Mouse (Mus musculus) gastrocnemius, postnatal 25 days (tissue): ENCODE measurements at regions not wholly inside any gene's neighbourhood (a gene's known extent, or its start where the extent isn't known, plus 50 kb on each side); places are given as distances from the start of the nearest gene placed in this dataset.

ENCODE experiments used
- DNase-seq: peaks from one replicate; pipeline ENCODE4 v3.0.0; 2022

DNA sequence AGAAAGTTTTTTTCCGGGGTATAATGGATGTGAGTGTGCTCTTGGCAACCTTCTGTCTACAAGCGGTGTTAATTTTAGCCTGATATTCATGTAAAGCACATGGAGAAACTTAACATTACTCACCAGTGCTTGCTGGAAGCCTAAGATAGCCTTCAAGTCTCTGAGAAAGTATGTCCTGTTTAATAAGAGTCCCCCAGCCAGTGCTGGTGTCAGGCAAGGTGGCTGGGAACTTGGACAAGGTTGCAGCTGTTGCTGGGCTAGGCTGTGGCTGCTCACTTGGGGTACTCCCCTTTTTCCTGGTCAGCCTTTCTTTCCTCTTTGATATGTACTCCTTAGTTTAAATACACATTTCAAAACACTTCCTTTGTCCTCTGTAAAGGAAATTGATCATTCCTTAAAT, 194.9 kb upstream of the Cited2 start:
- DNase-seq, result peak; percentile 24

DNA sequence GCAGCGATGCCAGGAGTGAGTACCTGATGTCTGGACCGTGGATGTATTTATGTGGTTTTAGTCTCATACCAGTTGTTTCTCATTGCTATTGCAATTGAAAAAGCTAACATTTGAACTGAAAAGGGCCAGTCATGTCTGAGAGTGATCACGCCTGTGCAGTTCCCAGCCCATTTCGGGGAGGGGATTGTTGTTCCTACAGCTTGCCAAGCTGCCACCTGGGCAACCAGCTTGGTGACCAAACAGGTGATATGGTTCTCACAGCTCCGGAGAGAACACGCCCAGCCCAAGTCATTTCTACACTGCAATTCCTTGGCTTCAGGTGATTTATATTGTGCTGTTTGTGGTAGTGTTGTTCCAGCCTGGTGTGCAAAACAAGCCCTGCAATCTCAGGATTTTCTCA, 194.2 kb upstream of the Cited2 start:
- DNase-seq, result no peak

DNA sequence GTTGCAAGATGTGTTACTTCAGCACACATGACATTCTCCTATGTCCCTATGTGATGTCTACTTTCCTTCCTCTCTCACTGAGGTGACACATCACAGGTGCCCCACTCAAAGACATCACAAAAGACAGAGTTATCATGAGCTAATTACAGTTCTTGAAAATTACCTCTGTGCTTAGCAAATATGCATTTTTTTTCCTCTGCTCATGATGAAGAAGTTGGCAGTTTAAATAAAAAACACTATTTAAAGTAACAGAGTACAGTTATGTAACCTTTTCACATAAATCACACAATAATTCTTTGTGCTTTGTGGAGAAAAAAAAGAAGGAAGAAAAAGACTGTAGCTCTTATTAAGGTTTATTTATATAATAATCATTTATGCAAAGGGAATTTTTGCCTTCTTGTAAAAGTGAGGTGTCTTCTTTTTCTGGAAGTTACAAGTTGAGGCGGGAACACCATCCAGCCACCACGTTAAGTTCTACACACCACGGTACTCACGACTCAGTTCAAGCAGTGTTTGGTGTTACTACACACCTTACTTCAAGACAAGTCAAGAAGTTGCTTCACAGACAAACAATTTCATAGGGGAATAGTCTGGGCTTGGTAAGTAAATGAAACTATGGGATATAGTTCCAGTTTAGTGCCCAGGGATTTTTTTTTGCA, 193.0 kb upstream of the Cited2 start:
- DNase-seq, result no peak

DNA sequence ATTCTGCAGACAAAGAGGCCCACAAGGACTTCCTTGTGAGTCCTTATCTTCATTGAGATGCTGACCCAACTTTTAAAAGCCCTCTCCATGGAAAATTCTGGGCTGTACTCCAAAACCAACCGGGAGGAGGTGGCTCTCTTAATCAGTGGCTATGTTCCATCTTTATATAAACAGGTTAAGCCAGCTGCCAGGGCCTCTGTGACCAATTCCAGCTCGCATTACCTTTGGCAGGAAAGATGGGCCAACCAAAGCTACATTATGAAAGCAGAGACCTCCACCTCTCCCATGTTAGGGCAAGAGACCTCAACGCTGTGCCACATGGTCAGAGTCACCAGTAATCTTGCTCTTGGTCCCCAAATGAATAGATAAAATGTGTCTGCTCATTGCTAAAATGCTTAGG, 192.0 kb upstream of the Cited2 start:
- DNase-seq, result no peak

DNA sequence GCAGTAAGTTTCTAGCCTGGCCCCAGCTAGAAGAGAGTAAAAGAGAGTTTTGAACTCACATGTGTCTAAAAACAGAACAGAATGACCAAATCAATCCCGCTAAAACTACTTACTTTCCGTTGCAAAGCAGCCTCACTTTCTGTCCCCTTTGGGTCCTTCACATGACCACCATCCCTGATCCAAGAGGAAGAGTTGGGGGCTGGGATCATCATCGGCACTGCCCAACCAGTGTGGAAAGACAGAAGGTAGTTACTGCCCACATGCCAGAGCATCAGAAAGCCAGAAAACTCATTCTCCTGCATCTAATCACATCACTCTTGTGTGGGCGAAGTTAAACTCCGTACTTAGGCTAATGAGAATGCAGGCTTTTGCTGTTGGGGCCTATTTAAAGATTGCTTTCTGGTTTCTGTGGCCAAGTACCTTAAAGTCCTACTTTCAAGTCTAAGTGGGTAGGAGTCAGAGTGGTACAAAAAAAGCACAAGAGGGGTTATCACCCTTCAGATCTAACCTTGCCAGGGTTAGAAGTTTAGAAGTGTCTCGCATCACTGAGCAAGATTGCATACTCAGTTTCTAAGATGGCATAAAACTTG, 184.0 kb upstream of the Cited2 start:
- no peak for DNase-seq

DNA sequence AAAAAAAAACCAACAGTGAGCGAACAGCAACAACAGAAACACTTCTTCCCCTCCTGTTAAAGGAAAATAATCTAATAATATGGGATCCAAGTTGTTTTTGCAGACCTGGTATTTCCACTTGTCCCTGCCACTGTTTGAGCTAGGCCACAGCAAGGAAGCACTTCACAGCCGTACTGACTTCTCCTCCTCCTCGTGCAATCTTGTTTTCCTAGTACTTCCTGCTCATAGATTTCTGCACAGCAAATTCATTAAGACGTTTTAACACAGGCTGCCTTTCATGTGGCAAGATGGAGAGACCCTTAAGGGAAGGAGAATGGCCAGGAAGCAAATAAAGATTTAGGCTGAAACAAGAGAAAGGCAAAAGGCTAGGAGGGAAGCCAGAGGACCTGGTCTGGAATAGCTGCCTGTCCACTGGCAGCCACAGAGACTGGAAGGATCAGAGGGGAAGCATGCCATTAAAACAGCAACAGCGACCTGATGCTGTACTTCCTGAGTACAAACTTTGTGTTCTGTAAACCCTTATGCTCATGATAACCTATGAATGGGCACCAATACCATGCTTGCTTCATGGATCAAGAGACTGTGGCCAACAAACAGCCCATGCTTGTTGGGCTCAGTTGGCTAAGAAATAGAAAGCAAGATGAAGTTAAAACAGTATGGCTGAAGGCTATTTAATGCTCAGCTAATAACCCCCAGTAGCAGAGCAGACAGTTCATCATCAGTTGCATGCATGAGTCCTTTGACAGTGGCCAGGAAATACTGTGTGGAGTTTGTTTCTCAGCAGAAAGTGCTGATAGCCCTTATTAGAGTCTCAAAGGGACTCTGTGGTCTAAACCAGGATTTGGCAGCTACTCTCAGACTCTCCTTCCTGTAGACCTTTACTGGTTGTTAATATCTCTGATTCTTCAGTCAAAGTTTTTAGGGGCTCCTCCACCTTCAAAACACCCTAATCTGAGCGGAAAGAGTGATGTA, 182.3 kb upstream of the Cited2 start:
- no peak for DNase-seq

DNA sequence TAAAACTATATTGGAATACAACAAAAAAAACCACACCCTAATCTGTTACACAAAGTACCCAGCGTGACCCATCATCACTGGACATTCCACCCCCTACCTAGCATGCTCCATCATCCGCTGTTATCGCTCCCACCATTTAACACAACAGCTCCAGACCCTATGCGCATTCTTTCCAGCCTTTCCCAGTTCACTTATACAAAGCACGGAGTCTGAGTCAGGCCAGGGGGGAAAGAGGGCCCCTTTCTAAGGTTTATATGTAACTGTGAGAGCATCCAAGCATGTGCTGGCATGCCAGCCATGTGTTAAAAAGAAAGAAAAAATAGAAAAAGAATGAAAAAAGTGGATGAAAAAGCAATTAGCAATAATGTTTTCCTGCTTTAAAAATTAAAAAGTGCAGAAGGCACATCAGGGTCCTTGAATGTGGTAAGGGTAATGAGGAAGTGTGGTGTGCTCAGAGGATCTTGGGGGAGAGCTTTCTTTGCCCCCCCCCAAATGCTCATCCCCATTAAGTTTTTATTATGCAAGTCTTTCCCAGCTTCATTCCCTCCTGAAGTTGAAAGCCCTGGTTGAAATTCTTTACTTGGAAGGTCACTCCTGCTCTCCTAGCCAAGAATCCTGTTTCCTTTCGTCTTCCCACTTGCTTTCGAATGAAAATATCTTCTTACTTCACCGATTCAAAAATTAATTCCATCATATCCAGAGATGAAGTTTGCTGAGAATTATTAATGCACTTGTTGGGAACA, 180.7 kb upstream of the Cited2 start:
- DNase-seq, result no peak

DNA sequence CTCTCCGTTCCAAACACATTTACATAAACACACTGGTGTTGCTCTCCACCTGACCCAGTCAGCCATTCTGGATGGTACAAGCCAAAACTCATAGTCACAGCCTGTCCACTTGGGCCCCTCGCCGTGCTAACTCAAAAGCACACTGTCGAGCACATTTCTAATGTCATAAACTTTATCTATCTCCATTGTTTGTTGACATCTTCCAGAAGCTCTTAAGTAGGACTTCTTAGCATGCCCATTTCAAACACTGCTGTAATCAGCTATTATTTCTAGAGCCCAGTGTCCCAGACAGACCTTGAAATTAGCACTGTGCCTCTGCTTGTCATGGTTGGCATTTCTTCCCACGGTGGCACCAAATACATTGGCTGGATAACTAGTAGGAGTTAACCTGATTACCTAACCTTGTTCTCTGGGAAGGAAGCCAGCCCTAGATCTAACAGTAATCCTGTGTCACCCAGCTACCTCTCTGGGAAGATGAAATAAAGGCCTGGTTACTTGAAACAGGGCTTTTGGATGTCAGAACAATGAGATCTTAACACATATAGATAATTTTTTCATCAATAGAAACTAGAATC, 180.1 kb upstream of the Cited2 start:
- DNase-seq, result no peak

DNA sequence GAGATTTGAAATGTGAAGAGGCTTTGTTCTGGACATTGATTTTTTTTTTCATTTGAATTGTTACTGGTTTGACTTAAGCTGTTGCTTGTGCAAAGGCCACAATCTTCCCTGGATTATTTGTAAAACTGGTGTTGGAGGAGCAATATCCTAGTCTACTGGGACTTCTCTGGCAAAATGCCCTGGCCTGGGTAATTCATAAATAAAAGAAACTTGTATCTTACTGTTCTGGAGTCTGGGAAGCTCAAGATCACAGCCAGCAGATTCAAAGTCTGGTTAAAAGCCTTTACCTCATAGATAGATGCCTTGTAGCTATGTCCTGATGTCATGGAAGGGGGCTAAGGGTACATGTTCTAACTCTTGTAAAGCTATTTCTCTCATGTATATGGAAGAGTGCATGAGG, 177.7 kb upstream of the Cited2 start:
- no peak for DNase-seq

DNA sequence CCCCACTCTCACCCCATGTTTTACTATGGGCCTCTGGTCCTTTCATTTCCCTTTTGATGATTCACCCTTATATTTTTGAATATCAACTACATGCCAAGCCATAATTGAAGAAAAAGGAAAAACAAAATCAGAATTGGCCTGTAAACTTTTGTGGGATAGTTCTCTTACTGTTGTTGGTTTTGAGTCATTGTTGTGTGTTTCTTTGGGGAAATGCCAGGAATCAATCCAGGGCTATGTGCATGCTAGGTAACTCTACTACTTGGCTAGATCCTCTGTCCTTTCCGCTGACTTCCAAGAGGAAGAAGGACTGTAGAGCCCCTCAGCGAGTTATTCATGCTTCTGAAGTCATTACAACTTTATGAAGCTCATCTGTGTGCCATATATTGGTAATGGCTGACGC, 175.0 kb upstream of the Cited2 start:
- no peak for DNase-seq

DNA sequence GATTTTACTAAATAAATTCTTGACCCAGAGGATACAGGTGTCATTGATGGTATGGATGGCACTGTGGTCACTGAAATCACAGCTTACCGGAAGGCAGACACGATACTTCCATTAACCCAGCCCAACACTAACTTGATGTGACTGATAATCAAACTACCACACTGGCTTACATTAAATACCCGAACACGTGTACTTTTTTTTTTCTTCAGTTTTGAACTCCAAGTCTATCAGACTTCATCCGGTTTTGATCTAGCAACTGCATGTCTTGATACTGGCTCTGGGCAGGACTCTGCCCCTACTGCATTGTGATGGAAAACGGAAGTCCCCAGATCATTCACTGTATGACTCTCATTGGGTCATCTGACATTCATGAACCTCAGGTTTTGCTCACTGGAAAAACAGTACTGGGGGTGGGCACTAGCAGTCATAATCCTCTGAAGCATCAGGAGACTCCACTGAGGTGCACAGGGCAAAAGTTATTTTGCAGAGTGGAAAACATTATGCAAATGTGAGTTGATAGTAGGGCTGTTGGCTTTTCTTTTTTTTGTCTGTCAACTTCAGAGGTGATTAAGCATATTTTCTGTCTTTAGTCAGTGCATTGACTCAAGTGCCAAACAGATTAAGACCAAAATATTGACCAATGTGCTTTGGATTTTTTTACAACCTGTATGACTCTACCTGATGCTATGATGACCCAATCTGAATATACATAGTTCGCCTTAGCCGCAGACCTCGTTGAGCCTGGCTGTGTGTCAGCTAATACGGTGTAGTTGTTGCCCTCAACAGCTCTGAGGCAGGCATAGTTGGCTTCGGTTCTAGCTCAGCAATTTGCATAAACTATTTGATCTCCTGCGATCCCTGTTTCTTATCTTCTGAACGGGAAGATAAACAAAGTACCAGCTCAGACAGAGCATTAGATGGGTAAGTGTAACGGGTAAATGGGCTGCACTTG, 174.1 kb upstream of the Cited2 start:
- no peak for DNase-seq

DNA sequence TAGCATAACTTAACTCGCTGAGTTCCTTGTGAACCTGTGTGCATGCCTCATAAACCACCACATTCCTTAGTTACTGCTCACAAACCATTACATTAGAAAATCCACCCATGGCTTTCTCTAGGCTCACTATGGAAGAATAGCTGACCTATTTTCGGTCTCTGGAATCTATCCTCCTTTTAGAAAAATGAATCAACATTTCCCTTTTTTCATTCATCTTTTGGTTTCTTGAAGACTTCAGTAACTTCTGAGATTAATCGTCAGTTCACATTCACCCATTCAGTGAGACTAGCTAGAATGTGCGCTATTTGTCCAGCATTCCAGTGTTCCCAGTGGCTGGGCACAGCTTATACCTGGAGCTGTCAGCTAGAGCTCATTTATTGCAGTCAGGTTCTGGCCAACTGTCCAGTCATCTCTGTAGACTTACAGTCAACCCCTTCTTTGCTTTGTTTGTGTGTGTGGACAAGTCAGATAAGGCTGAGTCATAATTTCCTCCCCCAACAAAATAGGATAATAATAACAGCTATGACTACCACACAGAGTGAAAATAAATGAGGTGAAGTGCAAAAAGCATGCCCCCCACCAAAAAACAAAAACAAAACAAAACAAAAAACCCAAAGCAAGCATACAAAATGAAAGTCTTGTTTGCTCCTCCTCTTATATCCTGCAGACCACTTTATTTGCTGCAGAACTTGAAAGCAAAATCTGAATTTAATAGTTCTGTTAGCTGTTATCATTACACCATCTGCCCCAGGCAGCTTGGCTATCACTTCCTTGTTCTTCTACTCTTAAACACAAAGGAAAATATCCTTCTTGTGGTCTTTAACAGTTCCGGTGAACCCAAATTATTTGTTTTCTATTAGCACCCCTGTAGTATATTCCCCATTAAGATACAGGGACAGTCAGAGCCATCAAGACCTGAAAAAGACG, 173.0 kb upstream of the Cited2 start:
- no peak for DNase-seq

DNA sequence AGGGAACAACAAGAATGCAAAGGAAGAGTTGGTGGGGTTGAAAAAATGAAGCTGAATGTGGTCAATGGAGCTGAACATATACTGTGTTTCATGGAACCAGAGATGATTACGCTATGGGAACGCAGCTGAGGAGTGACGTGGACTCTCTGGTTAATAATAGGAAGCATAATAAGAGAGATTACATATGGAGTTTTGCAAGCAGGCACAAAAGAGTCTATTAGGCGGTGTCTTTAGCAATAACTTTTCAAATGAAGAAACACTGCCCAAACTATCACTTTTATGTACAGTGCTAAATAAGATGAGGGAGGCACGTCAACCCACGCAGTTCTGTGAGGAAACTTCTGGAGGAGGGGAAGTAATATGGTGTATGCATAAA, 172.4 kb upstream of the Cited2 start:
- no peak for DNase-seq

DNA sequence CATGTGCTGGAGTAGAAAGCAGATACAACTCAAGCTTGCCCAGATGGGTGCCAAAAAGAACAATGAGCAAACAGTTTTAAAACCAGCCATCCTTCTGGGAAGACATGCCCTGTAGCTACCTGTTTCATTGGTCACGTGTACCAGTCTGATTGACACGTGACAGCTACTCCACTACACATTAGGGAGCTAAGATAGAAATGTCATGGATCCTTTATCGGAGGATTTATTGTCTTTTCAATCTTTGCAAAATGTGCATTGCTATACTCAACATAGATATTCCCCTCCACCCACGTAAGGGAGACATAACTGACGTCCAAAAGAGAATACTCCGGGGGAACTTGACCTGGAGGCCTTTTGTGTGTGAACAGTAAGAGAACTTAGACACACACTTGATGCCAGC, 171.1 kb upstream of the Cited2 start:
- DNase-seq, result no peak

DNA sequence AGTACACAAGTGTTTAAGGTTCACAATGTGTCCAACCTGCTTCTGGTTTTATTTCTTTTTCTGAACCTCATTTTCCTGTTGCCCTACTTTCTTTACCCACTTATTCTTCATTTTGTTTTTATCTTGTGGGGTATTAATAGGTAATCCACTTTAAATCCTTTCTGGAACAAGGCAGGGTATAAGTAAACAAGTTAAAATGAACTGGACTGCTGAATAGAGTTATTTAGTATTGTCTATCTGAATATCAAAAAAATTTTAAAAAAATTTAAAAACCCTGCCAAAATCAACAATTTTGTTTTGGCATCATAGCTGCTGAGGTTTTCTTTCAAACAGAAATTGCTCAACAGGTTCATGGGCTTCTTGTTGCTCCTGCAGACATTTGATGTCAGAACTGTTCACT, 170.7 kb upstream of the Cited2 start:
- no peak for DNase-seq

DNA sequence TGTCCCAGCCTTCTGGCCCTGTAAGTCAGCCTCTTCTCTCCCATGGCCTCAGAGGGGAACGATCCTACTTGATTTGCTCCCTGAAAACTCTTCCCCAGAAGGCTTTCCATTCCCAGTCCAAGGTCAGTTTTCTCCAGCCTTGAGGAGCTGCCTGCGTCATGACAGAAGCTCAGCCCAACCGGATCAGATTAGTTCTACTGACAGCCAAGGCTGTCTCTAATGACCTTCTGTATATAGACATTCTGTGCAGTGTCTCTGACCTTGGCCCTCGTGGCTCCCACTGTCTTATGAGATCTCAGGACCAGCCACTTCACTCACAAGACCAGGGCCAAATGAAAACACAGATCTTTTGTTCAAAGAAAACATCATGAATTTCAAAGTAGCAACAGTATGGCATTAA, 166.6 kb upstream of the Cited2 start:
- DNase-seq, result no peak

DNA sequence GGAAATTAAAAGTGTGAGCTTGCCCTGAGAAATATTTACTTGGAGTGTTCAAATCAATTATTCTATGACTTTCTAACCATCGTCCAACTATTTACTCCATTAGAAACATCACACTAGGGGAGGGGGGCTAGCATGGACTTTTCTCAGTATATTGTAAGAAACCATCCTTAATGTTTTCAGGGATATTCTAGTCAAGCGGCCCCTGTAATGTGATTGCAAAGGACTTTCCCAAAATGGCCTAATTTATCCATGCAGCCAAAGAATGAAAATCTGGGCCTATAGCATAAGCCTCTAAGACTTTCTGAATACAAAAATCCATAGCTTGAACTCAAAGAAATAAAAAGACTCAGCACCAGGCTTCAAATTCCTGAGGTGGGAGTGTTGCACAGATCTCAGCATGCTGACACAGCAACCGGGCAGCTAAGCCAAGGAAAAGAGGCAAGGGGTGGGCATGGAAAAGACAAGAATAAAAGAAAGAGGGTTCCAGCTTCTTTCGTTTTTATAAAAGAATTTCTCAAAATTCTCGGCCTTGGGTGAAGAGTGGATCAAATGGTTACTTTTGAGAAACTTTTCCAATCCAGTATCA, 163.6 kb upstream of the Cited2 start:
- no peak for DNase-seq

DNA sequence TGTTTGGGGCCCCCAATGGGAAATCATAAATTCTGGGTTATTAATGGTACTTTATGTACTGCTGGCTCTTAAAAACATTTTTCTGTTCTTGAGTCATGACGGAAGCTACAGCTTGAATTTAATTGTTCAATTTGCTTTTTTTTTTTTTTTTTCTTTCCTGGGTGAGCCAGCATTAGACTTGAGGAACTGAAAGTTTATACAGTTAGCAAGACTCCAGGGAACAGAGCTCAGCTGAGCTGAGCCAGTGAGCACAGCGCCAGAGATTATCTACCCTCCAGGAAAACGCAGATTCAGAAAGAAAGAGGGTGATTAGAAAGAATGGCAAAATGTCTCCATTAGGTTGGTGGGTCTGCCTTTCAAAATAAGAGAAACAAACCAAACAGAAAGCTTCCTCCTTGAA, 163.0 kb upstream of the Cited2 start:
- DNase-seq, result no peak

DNA sequence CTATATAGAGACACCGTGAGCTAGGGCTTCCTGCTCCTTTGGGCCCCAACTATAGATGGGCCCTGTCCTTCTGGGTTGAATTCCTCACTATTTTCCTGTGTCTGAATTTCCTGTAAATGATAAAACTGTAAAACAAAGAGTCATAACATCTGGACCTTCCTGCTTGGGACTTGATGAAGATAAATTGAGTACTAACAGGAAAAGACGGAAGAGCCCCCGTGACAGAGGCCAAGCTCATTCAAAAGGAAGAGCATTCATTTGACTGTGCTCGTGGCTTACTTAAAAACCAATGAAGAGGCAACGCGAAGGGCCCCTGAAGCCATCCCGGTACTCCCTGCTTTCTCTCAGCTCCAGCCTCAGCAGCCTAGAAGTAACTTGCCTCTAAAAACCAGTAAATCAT, 161.6 kb upstream of the Cited2 start:
- no peak for DNase-seq

DNA sequence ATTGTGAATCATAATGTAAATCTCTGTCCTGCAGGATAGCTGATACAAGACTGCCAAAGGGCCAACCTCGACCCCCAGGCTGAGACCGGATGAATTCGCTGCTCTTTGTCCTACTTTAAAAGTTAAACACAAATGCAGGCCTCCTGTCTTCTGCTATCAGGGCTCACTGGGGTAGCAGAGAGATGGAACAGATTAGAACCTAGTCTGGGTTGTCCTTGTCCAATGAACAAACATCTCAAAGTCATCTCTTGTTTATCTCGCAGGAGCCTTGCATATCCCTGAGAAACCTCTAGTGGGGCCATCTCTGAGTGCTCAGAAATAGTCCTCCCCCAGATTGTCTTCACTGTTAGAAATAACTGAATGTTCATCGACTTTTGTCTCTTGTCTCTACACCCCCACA, 161.0 kb upstream of the Cited2 start:
- DNase-seq, result no peak
